Mouse (Mus musculus) natural killer cell, adult 2 months (primary cell): ENCODE measurements around the gene Gas2l1.

Experiments used
- DNase-seq, 2 experiments: peaks; one replicate each; pipeline ENCODE4 v3.0.0; 2022; ENCODE audit warnings: low spot score in 2 of 2

Gene Gas2l1

DNA sequence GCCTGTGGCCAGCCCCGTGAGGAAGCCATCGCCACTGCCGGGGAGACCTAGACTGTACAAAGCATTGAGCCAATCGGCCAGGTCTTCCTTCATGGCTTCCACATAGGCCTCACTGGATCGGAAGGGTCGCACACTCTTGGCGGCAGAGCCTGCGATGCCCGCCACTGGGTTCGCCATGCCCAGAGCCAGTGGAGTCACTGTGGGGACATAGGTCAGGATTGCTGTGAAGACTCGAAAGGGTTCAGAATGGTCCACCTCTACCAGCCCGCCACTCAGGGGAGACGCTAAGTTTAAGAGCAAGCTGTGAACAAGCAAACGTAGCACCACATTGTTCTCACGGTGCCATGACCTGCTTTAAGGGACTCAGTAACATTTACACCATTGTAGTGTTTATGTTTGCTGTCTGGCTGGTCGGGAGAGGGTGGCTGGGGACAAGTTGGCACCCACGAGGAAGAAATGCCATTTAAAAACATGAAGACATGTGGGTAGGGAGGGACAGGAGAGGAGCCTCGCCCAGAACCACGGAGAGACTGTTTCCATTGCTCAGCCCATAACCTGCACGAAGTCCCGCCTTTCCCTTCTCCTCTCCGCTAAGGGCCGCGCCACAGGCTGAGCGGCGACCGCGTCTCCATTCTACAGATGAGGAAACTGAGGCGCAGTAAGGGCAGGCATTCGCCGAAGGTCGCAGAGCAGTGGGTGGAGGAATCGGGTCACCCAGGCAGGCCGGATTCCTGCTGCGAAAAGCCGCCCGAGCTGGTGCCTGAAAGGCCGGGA lies 658 bp downstream of the Gas2l1 start:
- DNase-seq = no peak

DNA sequence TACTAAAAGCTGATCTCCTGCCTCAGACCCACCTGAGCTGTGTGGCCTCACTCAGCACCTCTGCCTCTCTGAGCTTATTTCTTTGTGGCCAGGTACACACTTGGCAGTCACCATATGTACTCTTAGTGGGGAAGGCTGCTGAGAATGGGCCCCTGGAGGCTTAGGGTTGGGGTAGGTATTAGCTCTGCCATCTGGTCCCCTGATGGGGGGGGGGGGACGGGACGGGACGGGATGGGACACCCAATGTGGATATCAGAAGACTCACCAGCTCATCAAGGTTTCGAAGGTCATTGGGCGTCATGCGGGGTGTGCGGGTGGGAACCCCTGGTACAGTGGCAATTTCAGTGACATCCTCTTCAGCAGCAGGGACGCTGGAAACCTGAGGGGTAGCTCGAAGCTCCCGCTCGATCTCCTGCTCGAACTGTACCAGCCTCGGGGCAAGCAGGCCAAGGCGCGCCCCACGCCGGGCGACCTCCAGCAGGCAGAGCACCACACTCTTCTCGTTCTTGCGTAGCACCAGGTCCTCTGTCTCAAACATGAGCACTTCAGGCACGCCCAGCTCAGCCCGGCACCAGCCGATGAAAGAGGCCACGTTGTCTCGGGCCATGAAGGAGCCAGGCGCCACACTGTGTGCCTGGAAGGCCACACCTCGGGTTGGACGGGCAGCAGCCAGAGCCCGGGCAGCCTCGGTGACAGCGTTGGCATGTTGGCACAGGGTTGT lies 1.4 kb downstream of the Gas2l1 start:
- no peak for DNase-seq

DNA sequence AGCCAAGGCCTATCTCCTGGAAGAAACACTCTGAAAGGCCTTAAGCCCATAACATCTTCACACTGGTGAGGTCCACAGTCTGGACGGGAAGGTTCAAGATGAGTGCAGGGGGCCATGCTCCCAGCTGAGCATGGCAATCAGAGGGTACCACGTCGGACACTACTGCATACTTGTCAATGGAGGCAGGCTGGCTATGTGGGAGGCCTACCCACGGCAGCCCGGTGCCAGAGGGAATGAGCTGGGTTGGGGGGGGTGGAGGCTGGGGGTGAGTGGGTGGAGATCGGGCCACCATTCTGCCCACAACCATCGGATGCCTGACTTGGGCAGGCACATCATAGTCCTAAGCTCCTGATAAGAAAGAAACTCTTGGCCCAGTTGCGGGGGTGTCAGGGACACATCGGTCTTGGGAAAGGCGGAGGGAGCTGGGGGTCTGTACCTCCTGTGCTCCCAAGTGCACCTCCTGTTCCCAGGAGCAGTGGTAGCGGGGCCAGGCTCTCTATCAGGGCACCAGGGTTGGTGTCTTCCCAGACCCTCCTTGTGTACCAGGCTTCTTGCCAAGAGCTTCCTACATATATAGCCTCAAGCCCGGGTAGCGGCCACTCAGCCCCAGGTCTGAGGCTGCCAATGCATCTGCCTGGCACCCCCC lies 2.1 kb downstream of the Gas2l1 start:
- no peak for DNase-seq

DNA sequence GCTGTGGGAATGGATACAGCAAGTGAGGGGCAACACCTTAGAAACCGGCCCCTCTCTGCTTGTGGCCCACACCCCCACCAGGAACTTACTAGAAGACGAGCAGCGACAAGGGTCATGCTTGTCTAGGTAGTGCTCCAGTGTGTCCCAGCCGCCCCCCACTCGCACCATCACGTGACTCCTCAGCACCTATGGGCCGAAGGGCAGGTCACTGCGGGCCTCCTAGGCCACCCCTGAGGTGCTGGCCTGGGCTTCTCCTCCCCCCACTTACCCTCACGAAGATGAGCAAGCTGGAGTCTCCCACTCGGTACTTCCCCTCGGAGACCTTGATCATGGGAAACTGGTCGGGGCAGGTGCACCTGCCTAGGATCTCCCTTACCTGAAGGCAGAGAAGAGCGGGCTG lies 2.8 kb downstream of the Gas2l1 start:
- no peak for DNase-seq

DNA sequence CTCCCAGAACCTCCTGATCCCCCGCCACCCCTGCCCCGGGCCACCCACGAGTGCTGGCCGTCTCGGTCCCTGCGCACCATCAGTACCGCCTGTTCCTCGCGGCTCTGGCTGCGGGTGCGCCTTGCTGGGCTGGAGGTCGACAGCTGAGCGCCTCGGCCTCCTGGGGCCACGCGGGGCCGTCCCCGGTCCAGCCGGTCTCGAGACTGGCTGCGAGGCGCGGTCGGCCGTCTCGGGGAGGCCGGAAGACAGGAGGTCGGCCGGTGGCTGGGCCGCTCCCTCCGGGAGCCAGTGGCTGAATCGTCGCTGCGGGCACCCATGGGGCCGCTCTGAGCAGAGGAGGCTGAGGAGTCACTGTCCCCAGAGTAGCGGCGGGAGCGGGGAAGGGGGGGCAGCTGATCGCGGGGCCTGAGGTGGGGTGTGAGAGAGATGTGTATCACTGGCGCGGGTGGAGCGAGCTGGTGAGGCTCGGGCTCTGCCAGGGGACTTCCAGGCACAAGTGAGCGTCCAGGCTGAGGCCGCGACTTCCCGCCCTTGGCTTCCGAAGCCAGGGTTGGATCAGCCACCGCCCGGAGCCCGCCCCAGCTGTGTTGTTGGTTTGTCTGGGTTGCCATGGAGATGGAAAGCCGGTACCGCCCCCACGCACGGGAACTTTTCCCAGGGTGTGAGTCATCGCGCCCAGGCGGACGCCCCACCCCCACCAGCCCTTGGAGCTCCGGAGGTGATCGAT lies 3.6 kb downstream of the Gas2l1 start:
- DNase-seq = peak; percentile 85 to 87

DNA sequence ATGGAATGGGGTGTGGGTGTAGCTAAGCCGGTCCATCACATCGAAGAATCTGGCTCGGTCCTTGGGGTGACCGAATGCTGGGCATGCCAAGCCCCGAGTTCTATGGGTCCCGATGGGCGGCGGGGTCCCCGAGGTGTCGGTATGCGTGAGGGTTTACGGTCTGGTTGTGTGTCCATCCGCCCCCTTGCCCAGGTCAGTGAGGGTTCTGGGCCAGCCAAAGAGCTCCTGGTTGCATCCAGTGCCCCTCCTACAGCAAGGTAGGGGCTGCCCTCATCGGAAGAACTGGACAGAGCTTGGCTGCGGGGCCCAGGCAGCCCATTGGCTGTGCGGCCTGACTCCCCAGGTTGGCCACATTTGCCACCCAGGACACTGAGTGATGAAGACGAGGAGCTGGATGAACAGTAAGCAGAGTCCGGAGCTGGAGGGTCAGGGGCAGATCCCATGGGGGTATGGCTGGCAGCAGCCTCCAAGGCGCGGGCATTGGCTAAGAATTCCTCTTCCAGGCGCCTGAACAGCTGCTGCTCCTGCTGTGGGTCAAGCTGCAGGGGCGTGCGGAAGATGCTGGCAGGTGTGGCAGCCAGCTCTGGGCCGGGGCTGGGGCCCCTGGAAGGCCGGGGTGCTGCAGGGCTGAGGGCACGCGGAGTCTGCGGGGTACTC lies 4.2 kb downstream of the Gas2l1 start:
- no peak for DNase-seq

DNA sequence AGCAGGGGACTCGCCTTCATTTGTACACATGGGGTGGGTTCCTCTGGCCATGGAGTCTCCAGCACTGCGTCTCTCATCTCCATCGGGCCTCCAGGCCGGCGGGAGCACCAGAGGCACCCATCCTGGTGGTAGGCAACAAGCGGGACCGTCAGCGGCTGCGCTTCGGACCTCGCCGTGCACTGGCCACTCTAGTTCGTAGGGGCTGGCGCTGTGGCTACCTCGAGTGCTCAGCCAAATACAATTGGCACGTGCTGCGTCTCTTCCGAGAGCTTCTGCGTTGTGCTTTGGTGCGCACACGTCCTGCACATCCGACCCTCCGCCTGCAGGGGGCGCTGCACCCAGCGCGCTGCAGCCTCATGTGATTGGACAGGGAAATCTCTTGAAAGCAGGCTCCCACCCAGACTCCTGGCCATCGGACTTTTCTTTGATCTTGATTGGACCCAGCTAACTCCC lies 5.4 kb downstream of the Gas2l1 start:
- DNase-seq = peak; percentile 35 to 60

DNA sequence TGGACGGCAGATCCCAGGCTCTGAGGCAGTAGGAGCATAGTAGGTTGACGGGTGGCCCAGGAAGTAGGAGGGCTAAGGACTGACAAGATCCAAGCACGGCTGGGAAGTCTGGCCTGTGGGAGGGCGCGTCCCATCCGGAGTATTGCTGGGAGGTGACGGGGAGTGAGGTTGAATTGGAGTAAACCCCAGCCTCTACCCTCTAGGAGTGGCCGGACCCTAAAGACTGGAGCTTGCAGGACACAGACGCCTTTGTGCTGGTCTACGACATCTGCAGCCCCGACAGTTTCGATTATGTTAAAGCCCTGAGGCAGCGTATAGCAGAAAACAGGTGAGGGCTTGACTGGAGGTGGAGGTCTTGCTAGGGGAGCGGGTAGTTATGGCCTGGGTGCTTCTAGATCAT lies 5.9 kb downstream of the Gas2l1 start:
- no peak for DNase-seq

DNA sequence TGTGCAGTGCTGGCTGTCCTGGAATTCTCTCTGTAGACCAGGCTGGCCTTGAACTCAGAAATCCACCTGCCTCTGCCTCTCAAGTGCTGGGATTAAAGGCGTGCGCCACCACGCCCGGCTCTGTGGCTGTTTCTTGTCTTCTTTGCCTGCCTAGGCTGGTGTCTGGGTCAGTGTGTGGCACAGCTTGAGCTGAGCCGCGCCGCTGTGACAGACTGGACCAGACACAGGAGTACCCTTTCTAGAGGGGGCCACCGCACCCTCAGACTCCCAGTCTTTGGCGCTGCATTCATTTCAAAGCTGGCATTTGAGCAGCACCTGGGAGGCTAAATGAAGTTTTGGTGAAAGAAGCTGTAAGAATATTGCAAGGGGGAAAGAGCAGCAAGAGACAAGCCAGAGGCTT lies 6.3 kb downstream of the Gas2l1 start:
- DNase-seq = no peak

DNA sequence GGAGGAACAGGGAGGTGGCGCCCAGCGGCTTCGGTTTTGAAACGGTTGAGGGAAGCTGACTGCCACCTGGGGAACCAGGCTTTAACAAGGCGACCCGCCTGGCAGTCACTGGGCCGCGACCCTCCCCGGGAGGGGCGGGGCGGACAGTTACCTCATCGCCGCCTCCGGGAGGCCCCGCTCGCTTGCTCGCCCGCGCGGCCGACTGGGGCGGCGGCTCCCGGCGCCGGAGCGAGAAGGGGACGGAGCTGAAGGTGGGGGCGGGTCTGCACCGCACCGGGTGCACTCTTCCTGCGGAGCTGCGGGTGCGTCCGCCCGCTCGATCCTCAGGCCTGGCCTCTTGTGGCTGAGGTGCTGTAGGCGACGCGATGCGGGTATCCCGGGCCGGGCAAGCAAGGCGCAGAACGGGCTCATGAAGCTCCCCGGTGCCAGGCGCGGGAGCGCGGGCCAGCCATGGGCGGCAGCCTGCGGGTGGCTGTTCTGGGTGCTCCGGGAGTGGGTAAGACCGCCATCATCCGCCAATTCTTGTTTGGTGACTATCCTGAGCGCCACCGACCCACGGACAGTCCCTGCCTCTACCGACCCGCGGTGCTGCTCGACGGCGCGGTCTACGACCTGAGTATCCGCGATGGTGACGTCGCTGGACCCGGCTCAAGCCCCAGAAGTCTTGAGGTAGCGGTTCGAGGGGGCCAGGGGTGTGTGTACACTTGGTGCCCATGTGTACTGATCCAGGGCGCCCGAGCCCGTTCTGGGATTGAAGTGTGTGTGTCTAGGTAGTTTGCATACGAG lies 7.1 kb downstream of the Gas2l1 start, which contains the start of gene Rasl10a:
Gene Rasl10a (plus strand): TSS at position 273 of the 786 bp plus-strand sequence.
- peak in 1 of 2 experiments; percentile 55 for DNase-seq

DNA sequence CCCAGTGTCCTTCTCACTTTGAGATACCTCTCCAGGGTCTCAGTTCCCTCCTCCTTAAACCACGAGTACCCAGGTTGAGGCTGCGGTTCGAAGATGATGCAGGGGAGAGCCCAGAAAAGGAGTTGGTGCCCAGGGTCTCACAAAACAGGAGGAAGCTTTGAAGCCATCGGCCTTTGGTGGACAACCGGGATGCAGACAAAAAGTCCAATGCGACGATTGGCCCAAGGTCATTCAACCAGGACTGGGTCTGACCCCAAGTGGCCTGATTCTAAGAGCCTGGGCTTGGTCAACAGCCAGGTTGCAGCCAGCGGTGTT lies 7.6 kb downstream of the Gas2l1 start:
- no peak for DNase-seq

DNA sequence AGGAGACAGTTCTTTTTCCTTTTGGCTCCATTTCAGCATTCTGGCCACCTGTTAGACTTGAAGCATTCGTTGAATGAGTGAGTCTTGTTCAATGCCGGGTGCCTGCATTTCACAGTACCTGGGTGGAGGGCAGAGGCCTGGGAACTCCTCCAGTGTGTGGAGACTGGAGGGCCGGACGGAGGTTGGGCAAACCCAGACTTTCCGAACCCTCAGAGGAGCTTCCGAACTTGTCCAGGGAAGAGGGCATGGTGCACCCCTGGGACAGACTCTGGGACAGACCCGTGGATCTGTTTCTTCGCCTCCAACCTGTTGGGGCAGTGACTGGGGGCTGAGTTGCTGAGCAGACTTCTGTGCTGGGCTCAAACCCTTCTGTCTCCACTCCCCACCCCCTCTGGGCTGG lies 8.1 kb downstream of the Gas2l1 start:
- no peak for DNase-seq

DNA sequence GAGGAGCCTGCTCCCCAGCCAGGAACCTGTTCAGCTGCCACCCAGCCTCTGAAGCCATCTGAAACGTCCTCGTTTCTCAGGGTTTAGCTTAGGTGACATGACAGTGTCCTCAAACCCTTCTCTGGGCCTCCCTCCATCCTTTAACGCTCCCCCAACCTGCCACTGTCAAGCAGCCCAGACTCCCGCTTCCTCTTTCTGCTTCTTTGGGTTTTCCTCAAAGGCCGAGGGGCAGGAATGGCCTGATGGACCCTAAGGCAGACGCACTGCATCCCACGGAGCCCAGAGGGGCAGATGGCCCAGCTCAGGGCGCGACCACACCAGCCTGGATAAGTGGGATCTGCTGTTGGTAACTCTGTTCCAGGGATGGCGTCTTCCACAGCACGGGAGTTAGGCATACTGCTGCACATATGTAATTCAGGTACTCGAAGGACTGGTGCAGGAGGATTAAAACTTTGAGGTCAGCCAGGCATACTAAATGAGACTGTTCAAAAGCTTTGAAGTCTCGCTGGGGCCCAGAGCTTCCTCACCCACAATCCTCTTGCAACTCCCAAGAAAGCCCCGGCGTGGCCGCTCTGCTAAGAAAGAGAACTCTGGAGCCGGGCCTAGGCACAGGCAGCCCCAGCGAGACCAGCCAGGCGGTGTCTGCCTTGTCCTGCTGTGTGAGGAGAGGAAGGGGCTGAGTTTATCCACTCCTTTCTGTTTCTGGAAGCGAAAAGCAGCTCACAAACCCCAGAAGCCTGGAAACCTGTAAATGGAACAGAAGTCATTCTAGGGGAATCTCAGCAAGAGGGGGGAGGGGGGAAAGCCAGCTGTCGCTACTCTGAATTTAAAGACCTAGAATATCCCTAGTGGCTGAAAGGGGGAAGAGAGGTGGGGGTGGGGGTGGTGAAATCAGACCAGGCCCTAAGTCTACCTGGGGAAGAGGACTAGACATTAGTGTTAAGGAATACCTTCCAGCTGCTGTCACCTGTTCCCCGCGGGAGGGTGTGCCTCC lies 8.9 kb downstream of the Gas2l1 start:
- no peak for DNase-seq

DNA sequence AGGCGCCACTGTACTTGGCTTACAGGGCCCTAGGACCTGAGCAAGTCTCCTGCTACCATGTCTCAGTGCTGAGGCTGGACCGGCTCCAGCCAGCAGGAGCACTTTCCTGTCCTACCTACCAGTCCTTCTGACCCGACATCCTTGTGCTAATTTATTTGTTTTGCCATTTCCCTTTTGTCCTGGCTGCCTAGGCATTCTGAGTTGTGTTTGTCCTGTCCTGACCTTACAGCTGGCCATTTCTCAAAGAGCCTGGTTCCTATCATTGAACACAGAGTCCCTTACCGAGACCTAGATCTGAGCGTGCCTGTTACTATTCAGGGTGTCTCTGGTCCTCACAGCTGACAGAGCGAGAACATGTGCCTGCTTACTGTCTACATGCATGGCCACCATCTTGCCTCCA lies 10.3 kb downstream of the Gas2l1 start:
- no peak for DNase-seq

DNA sequence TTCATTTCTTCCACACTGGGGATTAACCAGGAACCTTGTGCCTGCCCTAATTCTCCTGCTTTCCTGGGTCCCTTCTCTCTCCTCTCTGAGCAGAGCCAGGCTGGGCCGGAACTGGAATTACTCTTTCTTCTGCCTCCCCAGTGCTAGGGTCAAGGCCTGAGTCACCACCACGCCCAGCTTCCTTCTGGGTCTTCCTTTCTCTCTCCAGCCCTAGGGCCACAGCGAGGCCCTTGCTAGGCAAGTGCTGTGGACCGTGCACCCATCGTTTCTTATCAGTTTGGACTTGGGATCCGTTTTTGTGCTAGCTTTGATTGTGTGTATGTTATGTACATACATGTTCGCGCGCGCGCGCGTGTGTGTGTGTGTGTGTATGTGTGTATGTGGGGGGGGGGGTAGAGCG lies 11.0 kb downstream of the Gas2l1 start:
- no peak for DNase-seq

DNA sequence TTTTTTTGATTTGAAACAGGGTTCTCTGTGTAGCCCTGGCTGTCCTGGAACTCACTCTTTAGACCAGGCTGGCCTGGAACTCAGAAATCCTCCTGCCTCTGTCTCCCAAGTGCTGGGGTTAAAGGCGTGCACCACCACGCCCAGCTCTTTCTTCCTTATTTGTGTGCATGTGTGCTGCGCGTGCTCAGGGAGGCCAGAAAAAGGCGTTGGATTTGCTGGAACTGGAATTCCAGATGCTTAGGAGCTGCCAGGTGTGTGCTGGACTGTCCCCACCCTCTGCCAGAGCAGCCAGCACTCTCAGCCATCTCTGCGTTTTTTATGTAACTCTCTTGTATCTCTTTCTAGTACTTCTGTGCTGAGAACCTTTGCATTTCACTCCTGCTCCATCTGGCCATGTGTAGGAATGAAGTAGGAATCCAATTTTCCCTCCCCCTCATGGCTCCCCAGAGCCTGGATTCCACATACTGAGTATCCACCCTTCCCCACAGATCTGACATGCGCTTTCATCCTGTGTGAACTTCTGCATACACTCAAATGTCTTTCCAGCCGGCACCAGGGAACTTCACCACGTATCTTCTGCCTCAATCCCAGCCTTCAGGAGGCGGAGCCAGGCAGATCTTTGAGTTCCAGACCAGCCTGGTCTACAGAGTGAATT lies 12.8 kb downstream of the Gas2l1 start:
- no peak for DNase-seq

DNA sequence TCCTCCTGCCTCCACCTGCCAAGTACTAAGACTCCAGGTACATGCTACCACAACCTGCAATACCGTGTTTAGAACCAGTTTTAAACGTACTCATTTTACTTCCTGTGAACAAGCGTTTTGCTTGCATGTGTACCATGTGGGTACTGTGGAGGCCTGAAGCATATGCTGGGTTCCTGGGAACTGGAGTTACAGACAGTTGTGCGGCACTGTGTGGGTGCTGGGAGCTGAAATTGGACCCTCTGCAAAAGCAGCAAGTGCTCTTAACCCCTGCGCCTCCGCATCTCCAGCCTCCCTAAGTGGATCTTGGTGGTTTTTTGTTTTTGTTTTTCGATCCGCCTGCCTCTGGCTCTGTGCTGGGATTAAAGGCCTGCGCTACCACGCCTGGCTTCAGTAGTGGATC lies 13.5 kb downstream of the Gas2l1 start:
- DNase-seq = no peak

DNA sequence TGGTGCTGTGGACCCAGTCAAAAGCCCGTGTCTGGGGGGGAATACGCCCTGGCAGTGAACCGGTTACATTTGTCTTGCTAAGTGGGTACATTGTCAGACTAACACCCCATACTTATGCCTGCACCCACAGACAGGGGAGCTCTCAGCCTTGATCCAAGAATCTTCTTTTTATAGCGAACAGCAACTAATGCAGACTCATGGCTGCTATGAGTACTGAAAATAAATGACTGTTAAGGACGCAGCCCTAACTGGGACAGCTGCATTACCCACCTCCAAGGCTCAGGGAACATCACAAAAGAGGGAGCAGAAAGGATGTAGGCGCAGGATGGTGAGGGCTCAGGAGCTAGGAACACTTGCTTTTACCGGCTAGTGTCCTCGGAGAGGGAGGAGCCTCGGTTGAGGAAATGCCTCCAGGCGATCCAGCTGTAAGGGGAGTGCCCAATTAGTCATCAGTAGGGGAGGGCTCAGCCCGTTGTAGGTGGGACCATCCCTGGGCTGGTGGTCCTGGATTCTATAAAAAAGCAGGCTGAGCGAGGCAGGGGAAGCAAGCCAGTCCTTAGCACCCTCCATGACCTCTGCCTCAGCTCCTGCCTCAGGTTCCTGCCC lies 18.7 kb downstream of the Gas2l1 start:
- no peak for DNase-seq
